Mouse (Mus musculus): ENCODE results near the gene Sds.
"Not testable (repeated sequence)": the region's sequence is repeated elsewhere in the genome, so short reads cannot be mapped to it uniquely, and the experiment has no call there.

Sds gene

GRCm38 (mm10) chr5:120487844-120488243, 11.5 kb downstream of the Sds start:
- in situ Hi-C loops (cut with MseI, MboI) = no loop called here

- in situ Hi-C loops (cut with MseI, MboI) = no loop called here
Measured at GRCm38 (mm10) chr5:120490679-120491192, 14.4 kb downstream of the Sds start.

DNA sequence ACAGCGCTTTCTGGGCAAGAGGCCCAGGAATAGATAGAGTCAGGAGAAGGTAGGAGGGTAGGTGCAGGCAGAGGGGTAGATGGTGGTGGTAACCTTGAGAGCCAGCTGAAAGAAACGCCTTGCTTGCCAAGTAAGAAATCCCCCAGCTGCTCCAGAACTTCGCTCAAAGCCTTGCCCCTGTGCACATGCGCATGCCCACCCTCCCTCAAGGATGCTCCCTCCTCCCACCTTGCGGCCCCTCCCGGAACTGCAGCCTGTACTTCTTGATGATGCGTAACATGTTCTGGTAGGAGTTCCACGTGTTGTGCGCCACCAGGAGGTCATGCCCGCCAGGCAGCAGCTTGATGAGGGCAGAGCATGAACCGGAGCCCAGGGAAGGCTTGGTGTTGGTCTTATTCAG, 16.1 kb downstream of the Sds start:
- in situ Hi-C loops (cut with MseI, MboI) = no loop called here

GRCm38 (mm10) chr5:120493440-120493839, 17.1 kb downstream of the Sds start:
- in situ Hi-C loops (cut with MseI, MboI) = no loop called here

DNA sequence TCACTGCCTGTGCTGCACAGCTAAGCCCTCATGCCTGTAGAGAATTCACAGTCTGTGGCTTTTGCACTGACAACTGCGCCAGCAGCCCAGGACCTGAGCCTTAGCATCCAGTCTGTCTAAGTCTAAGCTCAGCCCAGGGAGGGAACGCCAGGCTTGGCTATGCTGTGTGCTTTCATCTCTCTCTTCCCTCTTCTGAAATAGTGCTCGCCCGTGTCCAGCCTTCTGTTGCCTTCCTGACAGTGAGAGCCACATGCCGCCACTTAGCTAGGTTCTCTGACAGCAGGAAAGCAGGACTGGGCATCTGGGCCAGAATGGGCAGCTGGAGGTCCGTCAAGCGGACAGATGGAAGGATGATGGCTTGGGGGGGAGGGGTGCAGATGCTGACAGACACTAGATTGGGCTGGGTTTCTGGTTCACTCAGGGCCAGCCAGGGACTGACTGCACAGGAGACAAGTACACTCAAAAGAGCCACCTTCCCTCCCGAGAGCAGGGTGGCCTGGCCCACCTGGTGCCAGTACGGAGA, 17.6 kb downstream of the Sds start:
- in situ Hi-C loops (cut with MseI, MboI) = no loop called here

DNA sequence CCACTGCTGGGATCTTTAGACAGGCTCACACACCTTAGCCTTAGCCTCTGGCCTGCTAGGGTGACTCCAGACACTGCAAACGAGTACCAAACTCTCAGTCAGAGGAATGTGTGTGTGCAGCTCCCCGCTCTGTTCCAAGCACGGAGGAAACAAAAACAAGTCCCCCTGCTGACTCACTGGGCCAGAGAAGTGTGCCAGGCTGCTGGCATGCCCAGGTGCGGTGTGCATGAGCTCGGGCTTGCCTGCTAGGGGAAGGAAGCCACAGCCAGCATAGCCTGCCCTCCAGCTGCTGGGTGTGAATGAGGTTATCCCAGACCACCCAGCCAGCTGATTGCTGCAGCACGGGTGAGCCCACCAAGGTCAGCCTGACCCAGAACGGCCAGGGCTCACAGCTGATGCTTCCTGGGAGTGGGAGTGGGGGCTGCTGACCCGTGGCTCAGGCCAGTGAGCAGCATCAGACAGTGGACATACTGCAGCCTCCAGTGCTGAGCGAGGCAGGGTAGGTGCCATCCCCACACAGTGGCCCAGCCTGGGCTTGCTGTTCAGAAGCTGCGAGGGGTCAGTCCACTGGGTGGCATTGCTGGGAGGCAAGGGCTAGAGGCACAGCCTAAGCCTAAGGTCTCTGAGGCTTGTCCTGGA, 18.9 kb downstream of the Sds start:
- in situ Hi-C loops (cut with MseI, MboI) = no loop called here

GRCm38 (mm10) chr5:120495703-120496226, 19.4 kb downstream of the Sds start:
- in situ Hi-C loops (cut with MseI, MboI) = no loop called here

DNA sequence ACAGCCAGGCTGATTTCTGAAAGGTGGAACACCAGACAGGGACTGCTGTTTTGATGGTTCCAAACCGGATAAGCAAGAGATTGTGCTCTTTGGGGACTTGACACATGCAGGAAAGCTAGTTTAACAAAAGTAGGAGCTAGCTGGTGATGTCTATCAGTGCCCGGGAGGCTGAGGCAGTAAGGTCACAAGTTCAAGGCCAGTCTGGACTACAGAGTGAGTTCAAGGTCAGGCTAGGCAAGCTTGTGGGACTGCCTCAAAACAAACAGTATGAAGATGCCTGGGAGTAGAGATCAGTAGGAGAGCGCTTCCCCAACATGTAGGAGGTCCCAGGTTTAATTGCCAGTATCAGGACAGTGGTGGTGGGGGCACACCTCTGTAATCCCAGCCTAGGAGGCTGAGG, 20.7 kb downstream of the Sds start:
- in situ Hi-C loops (cut with MseI, MboI) = no loop called here

- in situ Hi-C loops (cut with MseI, MboI) = no loop called here
Measured at GRCm38 (mm10) chr5:120499202-120499601, 22.9 kb downstream of the Sds start.

DNA sequence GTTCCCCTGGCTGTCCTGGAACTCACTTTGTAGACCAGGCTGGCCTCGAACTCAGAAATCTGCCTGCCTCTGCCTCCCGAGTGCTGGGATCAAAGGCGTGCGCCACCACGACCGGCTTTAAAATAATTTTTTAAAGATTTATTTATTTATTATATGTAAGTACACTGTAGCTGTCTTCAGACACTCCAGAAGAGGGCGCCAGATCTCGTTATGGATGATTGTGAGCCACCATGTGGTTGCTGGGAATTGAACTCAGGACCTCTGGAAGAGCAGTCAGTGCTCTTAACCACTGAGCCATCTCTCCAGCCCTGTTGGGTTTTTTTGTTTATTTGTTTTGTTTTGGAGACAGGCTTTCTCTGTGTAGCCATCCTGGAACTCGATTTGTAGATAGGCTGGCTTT, 24.3 kb downstream of the Sds start:
- in situ Hi-C loops (cut with MseI, MboI) = not testable (repeated sequence)

DNA sequence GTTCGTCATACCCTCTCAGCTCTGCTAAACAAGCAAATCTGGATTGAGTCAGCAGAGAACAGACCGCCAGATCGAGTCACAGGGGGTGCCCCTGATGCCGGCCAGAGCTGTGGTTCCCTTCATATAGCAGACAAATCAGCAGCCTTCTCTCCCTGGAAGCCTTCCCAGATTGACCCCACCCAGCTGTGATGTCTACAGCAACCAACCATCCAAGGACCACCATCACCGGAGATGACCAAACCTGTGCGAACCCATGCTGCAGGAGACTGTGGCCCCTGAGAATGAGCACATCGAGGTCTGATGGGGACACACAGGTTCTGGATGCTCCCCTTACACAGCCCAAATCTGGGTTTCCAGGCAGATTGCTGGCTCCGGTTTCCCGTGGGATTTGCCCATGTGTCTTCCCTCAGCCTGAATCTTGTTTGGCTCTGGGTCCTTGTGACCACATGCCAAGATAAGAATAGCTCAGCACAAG, 25.9 kb downstream of the Sds start:
- in situ Hi-C loops (cut with MseI, MboI) = no loop called here

DNA sequence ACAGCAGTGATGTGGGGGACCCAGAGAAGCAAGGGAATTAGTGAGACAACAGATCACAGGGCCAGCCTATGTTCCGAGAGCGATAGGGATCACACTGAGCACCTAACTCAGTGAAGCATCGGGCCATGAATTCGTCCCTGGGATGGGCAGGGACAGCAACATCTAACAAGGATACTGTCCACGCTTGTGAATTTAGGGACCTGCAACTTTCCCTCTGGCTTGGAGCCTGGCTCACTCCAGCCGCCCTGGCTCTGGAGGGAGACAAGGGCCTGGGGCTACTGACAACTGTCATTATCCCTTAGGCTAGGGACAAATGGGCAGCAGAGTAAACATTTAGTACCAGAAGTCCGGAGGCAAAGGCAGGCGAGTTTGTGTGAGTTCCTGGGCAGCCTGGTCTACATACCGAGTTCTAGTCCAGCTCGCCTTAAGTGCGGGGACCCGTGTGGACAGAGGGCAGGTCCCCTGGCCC, 26.4 kb downstream of the Sds start:
- in situ Hi-C loops (cut with MseI, MboI) = no loop called here

- in situ Hi-C loops (cut with MseI, MboI) = no loop called here
Measured at GRCm38 (mm10) chr5:120503144-120503795, 26.9 kb downstream of the Sds start, which contains the start of gene Plbd2. Gene Plbd2, minus strand, starts transcription at chr5:120503625.

- in situ Hi-C loops (cut with MseI, MboI) = loop anchor here in 1 of 2 experiments (5.0 kb wide), 1 partner anchor 92 kb away; no protein-coding TSS in a partner anchor
Measured at GRCm38 (mm10) chr5:120505368-120505767, 29.0 kb downstream of the Sds start.

GRCm38 (mm10) chr5:120505781-120506180, 29.5 kb downstream of the Sds start:
- in situ Hi-C loops (cut with MseI, MboI) = loop anchor here in 1 of 2 experiments (5.0 kb wide), 1 partner anchor 92 kb away; no protein-coding TSS in a partner anchor

DNA sequence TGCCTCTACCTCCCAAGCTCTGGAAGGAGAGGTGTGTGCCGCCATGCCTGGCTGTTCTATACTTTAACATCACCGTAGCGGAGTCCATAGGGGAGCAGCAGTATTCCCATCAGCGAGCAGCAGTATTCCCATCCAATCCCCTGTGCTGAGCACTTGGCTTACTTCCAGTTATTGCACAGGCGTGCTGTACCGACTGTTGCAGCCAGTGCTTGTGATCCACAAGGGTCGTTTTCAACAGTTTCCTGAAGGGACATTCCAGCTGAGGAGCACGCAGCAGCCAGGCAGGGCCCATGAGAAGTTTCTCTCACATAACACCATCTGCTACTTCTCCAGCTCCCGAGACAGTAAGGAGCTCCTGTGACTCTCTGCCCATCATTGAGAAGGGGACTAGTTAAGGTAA, 30.2 kb downstream of the Sds start:
- in situ Hi-C loops (cut with MseI, MboI) = loop anchor here in 1 of 2 experiments (5.0 kb wide), 1 partner anchor 91 kb away; no protein-coding TSS in a partner anchor

DNA sequence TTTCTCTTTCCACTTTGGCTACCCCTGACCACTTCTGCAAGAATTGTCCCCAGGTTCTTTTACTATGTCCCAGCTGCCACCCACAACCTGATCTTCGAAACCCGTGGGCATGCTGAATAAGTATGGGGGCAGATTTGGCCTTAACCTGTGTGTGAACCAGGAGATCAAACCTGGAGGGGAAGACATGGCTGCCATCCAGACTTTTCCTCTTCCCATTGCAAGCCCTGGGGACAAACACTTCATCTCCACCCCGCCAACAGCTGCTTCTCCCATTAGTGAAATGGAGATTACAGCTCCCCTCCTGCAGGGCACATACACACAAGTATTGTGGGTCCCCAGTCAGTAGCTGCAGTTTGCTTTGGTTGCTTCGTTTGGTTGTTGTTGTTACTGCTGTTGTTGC, 31.0 kb downstream of the Sds start:
- in situ Hi-C loops (cut with MseI, MboI) = loop anchor here in 1 of 2 experiments (5.0 kb wide), 1 partner anchor 90 kb away; no protein-coding TSS in a partner anchor

GRCm38 (mm10) chr5:120510982-120511642, 34.8 kb downstream of the Sds start, which contains the start of gene Slc8b1:
Gene Slc8b1, plus strand, starts transcription at chr5:120511168.
- in situ Hi-C loops (cut with MseI, MboI) = loop anchor here in 1 of 2 experiments (5.0 kb wide), 1 partner anchor 96 kb away; no protein-coding TSS in a partner anchor

DNA sequence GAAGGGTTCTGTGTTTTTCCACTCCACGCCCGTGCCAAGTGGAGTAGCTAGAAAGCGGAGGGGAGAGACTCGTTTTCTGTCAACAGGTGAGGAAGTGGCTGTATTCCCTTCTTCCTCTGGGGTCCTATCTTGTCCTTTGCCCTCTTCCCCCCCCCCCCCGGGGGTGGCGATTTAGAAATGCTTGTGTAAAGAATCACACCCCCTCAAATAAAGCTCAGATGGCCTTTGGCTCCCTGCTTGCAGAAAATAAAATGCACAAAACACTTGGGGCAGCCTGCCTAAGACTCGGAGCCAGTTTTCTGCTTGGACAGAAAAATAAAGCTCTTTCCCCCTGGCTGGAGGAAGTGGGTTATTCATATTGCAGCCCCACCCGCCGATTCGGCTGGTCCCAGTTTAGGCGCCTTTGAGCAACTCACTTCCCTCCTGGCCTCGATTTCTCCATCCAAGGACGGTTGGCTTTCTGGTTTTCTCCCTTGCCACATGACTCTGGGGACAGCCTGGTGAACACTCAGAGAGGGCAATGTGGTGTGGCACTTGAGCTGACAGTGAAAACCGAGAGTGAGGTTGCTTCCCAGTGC, 35.4 kb downstream of the Sds start:
- in situ Hi-C loops (cut with MseI, MboI) = loop anchor here in 1 of 2 experiments (5.0 kb wide), 1 partner anchor 96 kb away; no protein-coding TSS in a partner anchor

DNA sequence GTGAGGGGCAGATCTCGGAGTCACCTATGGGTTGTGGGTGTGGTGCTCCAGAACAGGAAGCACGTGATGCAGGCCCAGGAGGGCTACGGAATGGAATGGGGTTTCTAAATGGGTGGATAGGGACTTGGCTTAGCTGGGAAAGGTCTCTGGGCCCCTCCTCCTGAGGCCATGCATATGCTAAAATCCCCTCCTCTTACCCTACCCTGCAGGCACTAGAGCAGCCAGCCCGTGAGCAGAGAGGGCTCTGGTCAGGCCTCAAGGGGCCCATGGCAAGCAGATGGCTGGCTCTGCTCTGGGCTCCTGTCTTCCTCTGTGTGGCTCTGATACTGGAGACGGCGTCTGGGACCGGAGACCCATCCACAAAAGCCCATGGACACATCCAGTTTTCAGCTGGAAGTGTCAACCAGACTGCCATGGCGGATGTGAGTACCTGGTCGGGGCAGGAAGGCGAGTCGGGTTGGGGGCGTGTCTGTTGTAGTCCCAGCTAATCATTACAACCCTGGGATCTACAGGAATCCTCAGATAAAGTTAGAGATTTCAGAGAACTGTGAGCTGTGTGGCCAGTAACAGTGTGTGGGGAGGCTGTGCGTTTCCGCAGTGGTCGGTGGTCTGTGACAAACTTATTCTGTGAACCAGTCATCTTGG, 36.7 kb downstream of the Sds start:
- in situ Hi-C loops (cut with MseI, MboI) = loop anchor here in 1 of 2 experiments (5.0 kb wide), 1 partner anchor 94 kb away; no protein-coding TSS in a partner anchor

All from mouse trophoblast stem cell (cell line).